Mouse (Mus musculus) intestine, embryonic 14.5 days (tissue): ENCODE results near the gene Gm28051. TPM values are rescaled to one million over a fixed set of nuclear protein-coding genes. Genes with fewer than 3 reads are reported as not detected.

Source experiments
- ATAC-seq: fragments of 200-750 bp; cut with Nextera tagmentation; replicated peaks from 2 replicates; pipeline ENCODE4 v1.8.0; 2017; ENCODE audit warnings: low read depth, moderate number of reproducible peaks, moderate TSS enrichment, moderate library complexity; ENCODE audit not compliant: low FRiP score, low TSS enrichment
- DNase-seq: peaks from one replicate; pipeline ENCODE4 v3.0.0-alpha.2; 2018; ENCODE audit warnings: low spot score
- H3K27ac ChIP-seq: fragments of 300-500 bp; sonication (generic); 2 replicates; pipeline ENCODE4 v1.5.1; 2014; ENCODE audit warnings: low read depth, mild to moderate bottlenecking, control low read depth
- H3K27me3 ChIP-seq: fragments of 300-500 bp; sonication (generic); replicated peaks from 2 replicates; pipeline ENCODE4 v1.6.1; 2014; ENCODE audit warnings: low read length, control low read depth; ENCODE audit not compliant: control insufficient read depth, insufficient read depth
- H3K36me3 ChIP-seq: fragments of 300-500 bp; sonication (generic); 2 replicates; pipeline ENCODE4 v1.6.1; 2014; ENCODE audit warnings: low read length, control low read depth; ENCODE audit not compliant: control insufficient read depth, insufficient read depth
- H3K4me1 ChIP-seq: fragments of 300-500 bp; sonication (generic); replicated peaks from 2 replicates; pipeline ENCODE4 v1.6.1; 2014; ENCODE audit warnings: low read length, control low read depth, mixed read lengths; ENCODE audit not compliant: control insufficient read depth, insufficient read depth
- H3K4me2 ChIP-seq: fragments of 300-500 bp; sonication (generic); 2 replicates; pipeline ENCODE4 v1.6.1; 2014; ENCODE audit warnings: low read length
- H3K4me3 ChIP-seq: fragments of 300-500 bp; sonication (generic); 2 replicates; pipeline ENCODE4 v1.5.1; 2014; ENCODE audit warnings: low read depth, low read length, control low read depth, mixed read lengths
- H3K9ac ChIP-seq: fragments of 300-500 bp; sonication (generic); 2 replicates; pipeline ENCODE4 v1.6.1; 2014; ENCODE audit warnings: mild to moderate bottlenecking, low read length
- H3K9me3 ChIP-seq: fragments of 300-500 bp; sonication (generic); 2 replicates; pipeline ENCODE4 v1.6.1; 2016; ENCODE audit warnings: low read length, control low read depth; ENCODE audit not compliant: control insufficient read depth
- WGBS: fragments of 180-500 bp; shearing (Covaris S2); extraction: QIAGEN DNeasy Blood & Tissue Kit; methylation state at CpG from one replicate; pipeline ENCODE4 v1.1.7; 2014; 5-methylcytosine and 5-hydroxymethylcytosine counted together
- polyA plus RNA-seq: library from polyadenylated mRNA; unstranded; fragments of >200 nt; fragmentation: Nextera tagmentation; extraction: Ambion mirVana; gene quantifications from 2 replicates; pipeline ENCODE4 v1.2.1, GENCODE M21; 2014

The Gm28051 gene
- not detected in 2 replicates for polyA plus RNA-seq

DNA sequence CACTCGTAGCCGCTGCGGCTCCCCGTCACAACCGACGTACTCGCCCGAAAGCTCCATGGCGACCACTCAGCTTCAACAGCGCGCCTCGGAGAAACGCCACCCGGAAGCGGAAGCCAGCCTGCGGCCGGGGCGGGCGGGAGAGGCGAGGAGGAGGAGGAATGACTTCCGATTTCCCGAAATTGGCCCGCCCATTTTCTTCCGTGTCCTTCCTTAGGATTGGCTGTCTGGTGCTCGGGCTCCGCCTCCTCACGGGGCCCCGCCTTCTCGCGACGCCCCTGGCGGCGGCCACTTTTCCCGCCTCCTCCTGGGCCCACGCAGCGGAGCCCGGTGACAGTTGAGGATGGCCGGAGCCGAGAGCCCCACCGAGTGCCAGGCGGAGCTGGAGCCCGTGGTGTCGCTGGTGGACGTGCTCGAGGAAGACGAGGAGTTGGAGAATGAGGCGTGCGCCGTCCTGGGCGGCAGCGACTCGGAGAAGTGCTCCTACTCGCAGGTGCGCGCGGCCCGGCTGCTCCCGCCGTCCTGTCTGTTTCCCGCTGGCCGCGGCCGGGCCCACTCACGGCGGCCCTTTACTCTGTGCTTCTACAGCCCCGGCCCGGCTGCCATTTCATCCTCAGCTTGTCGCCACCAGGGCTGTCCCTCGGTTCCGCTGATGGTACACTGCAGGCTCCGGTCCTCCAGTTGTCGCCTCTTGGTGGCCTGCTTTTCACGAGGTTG, at the start of gene Gm28051, which contains the start of the genes Gon7 and Ubr7:
TSS of gene Gm28051 (minus strand) at position 77 of the 714 bp plus-strand sequence.
TSS of gene Gon7 (minus strand) at position 115 of the 714 bp plus-strand sequence.
TSS of gene Ubr7 (plus strand) at position 279 of the 714 bp plus-strand sequence.
- Histone ChIP-seq H3K4me1 (peaks cover 10% of the 10 kb centered on the region; the same call in 1 of the 2 replicates), H3K4me2 (peak within 1 kb of the TSS; percentile 94), H3K4me3 (peak within 1 kb of the TSS; percentile 83), H3K9ac (peak within 1 kb of the TSS; percentile 74), H3K27ac (peak within 1 kb of the TSS; percentile 87), H3K27me3 (no peaks in the 10 kb centered on the region), H3K9me3 (no peaks in the 10 kb centered on the region), H3K36me3 (peaks cover 12% of the 10 kb centered on the region)
- DNase-seq (peak; percentile 97), ATAC-seq (peak; percentile 96)
- under 1% methylated on average over 73 of the region's 73 CpGs for WGBS

- ATAC-seq (no peak), DNase-seq (no peak)
- Histone ChIP-seq H3K4me3 (no peak overlapping the region), H3K27ac (no peak overlapping the region), H3K4me2 (no peak overlapping the region), H3K27me3 (no peaks in the 10 kb centered on the region), H3K9ac (no peak overlapping the region), H3K4me1 (no peaks in the 10 kb centered on the region), H3K9me3 (no peaks in the 10 kb centered on the region), H3K36me3 (peaks cover 23% of the 10 kb centered on the region)
- 87% methylated on average over 2 of the region's 2 CpGs for WGBS
These were observed 42.0 kb upstream of the Gm28051 start for GRCm38 (mm10) chr12:102799528-102799927.

GRCm38 (mm10) chr12:102787927-102788326, 30.4 kb upstream of the Gm28051 start:
- H3K9me3 ChIP-seq = no peaks in the 10 kb centered on the region
- peaks cover 88% of the 10 kb centered on the region for H3K36me3 ChIP-seq
- H3K9ac ChIP-seq = no peak overlapping the region
- no peaks in the 10 kb centered on the region for H3K27me3 ChIP-seq
- no peak for DNase-seq
- H3K4me1 ChIP-seq = no peaks in the 10 kb centered on the region
- H3K4me2 ChIP-seq = no peak overlapping the region
- ATAC-seq = no peak
- H3K4me3 ChIP-seq = no peak overlapping the region
- WGBS = 80% methylated on average over 7 of the region's 7 CpGs
- no peak overlapping the region for H3K27ac ChIP-seq

DNA sequence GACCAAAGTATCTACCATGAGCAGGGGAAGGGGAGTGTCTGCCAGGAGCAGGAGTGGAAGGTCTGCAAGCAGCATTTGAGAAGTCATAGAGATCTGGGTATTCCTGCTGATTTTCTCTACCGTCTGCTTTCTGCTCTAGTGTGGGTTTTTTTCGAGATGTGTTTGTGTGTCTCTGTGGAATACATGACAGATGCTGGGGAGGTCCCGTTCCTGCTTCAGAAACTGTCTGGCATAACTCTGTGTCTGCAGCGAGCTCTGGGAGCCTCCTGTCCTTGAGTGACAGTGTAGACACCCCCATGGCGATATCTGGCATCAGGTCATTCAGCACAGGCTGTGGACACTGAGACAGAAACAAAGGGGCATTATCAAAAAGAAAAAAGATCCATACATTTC, 28.0 kb upstream of the Gm28051 start:
- Histone ChIP-seq H3K4me2 (no peak overlapping the region), H3K4me1 (no peaks in the 10 kb centered on the region), H3K27ac (no peak overlapping the region), H3K9me3 (no peaks in the 10 kb centered on the region), H3K27me3 (no peaks in the 10 kb centered on the region), H3K36me3 (peaks cover 80% of the 10 kb centered on the region), H3K9ac (no peak overlapping the region), H3K4me3 (no peak overlapping the region)
- ATAC-seq (no peak), DNase-seq (no peak)
- WGBS = 83% methylated on average over 5 of the region's 5 CpGs

- ATAC-seq (no peak), DNase-seq (no peak)
- Histone ChIP-seq H3K4me2 (no peak overlapping the region), H3K27ac (no peak overlapping the region), H3K4me3 (no peak overlapping the region), H3K9me3 (no peaks in the 10 kb centered on the region), H3K9ac (no peak overlapping the region), H3K36me3 (peaks cover 75% of the 10 kb centered on the region), H3K4me1 (no peaks in the 10 kb centered on the region), H3K27me3 (no peaks in the 10 kb centered on the region)
- WGBS = 76% methylated on average over 19 of the region's 19 CpGs
These were observed 27.5 kb upstream of the Gm28051 start for GRCm38 (mm10) chr12:102784899-102785592.

- no peak for ATAC-seq
- Histone ChIP-seq H3K27ac (no peak overlapping the region), H3K9ac (no peak overlapping the region), H3K27me3 (no peaks in the 10 kb centered on the region), H3K36me3 (peaks cover 62% of the 10 kb centered on the region), H3K9me3 (no peaks in the 10 kb centered on the region), H3K4me1 (no peaks in the 10 kb centered on the region), H3K4me3 (no peak overlapping the region), H3K4me2 (no peak overlapping the region)
- DNase-seq = no peak
- WGBS = 95% methylated on average over 5 of the region's 5 CpGs
These were observed 25.3 kb upstream of the Gm28051 start for GRCm38 (mm10) chr12:102782841-102783240.

GRCm38 (mm10) chr12:102779452-102779851, 21.9 kb upstream of the Gm28051 start:
- Histone ChIP-seq H3K4me3 (no peak overlapping the region), H3K36me3 (peaks cover 62% of the 10 kb centered on the region), H3K4me1 (no peaks in the 10 kb centered on the region), H3K4me2 (no peak overlapping the region), H3K27ac (no peak overlapping the region), H3K9me3 (no peaks in the 10 kb centered on the region), H3K9ac (no peak overlapping the region), H3K27me3 (no peaks in the 10 kb centered on the region)
- DNase-seq (no peak), ATAC-seq (peak; percentile 60; the same call in 1 of the 2 replicates)
- 50% methylated on average over 3 of the region's 3 CpGs for WGBS

DNA sequence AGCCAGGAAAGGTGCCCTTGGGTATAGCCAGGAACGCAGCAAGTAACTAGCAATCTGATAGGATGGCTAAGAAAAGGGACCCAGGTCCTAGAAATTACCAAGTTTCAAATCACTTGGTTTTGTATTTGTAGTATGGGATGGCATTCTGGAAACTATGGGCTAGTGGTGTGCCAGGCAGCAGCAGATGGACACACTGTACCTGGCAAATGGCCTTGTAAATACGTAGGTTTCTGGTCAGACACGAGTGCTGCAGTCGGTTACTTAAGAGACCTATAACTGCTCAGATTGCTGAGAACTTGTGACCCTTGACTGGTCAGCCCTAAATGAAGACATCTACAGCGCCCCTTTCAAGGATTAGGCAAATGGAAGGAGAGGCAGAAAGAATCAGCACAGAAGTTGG, 20.6 kb upstream of the Gm28051 start:
- Histone ChIP-seq H3K27ac (no peak overlapping the region), H3K27me3 (no peaks in the 10 kb centered on the region), H3K9ac (no peak overlapping the region), H3K9me3 (no peaks in the 10 kb centered on the region), H3K4me3 (no peak overlapping the region), H3K36me3 (peaks cover 64% of the 10 kb centered on the region), H3K4me2 (no peak overlapping the region), H3K4me1 (no peaks in the 10 kb centered on the region)
- no peak for ATAC-seq
- 84% methylated on average over 5 of the region's 5 CpGs for WGBS
- no peak for DNase-seq
